Mouse (Mus musculus) liver, embryonic 14.5 days (tissue): ENCODE data around the gene B3gnt2.

Experiments used
- CTCF ChIP-seq: IDR thresholded peaks from 2 replicates; pipeline ENCODE4 v1.5.1; 2016; ENCODE audit warnings: antibody characterized with exemption, low read depth, control low read depth
- EP300 ChIP-seq: IDR thresholded peaks from 2 replicates; pipeline ENCODE4 v1.6.1; 2016; ENCODE audit warnings: antibody characterized with exemption, low read depth

GRCm38 (mm10) chr11:22897642-22898041 lies 36.9 kb upstream of the B3gnt2 start:
- TF ChIP-seq CTCF (no peak), EP300 (no peak)
